Mouse (Mus musculus) CH12F3 (cell line): ENCODE data around the gene Ttll3.

ENCODE experiments used
- in situ Hi-C: fragments of 300-500 bp; cut with MboI; formaldehyde crosslinking; loops from 2 replicates; pipeline ENCODE4 v1.14.3; 2020; ENCODE audit warnings: low sequenced_read_pairs

The Ttll3 gene

GRCm38 (mm10) chr6:113444207-113444965 lies 55.3 kb downstream of the Ttll3 start:
- in situ Hi-C loops: no loop called here

DNA sequence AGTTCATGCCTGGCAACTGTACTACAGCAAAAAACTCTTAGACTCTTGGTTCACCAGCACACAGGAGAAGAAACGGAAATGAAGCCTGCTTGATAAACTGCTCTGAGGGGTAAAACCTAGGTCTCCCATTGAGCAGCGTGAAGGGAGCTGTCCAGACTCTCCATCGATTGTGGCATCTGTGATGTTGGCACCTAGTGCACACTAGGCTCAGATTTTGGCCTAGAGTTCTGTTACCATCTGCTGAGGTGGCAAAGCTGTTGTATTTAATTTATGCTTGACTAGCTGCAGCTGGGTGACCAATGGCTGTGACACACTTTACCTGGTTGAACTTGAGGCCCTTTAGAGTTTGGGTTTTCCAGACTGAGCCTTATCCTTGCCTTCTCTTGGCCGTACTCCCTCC lies 58.6 kb downstream of the Ttll3 start:
- in situ Hi-C loops: no loop called here

DNA sequence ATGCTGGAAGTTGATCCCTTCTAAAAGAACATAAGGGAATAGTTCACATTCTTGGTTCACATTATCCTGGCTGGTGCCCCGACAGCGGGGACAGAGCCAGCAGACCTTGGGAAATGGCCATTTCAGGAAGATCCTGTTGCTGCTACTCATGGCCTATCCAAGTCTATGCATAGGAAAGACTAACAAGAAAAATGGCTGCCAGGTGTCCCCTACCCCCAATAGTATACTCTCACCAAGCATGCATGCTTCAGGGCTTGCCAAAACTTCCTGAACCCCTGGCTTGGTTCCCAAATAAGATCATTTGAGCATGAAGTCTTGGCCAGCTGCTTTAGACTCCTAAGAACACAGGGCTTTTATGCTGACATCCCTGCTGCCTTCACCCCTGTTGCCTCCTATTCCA lies 62.8 kb downstream of the Ttll3 start:
- in situ Hi-C loops: no loop called here

GRCm38 (mm10) chr6:113455007-113455406 lies 65.9 kb downstream of the Ttll3 start:
- in situ Hi-C loops: no loop called here

DNA sequence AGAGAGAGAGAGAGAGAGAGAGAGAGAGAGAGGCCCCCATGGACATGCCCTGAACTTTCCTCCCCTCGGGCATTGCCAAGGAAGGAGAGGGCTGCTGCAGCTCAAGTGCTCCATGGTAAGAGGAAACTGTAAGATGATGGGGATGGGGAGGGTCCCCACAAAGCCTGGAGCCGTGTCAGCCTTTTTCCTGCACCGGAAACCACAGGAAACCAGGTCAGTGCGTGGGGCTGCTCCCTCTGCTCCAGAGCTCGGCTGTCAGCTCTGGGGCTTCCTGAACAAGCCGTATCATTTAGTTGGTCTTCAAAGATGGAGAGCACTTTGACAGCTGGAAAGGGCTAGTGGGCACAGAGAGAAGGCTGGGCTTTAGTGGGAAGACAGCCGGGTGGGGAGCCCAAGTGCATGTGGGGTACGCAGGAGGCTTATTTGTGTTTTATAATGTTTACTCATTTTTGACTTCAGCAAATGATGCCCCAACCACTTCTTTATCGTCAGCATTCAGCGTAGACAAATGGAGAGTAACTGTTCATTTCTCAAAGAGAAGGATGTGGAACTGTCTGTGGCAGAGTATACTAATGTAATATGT lies 69.0 kb downstream of the Ttll3 start, which contains the start of gene Il17re:
Il17re (plus strand) TSS at position 533 of the 583 bp plus-strand sequence.
- in situ Hi-C loops: no loop called here

- in situ Hi-C loops: no loop called here
Measured at GRCm38 (mm10) chr6:113458635-113459034, 69.6 kb downstream of the Ttll3 start.

DNA sequence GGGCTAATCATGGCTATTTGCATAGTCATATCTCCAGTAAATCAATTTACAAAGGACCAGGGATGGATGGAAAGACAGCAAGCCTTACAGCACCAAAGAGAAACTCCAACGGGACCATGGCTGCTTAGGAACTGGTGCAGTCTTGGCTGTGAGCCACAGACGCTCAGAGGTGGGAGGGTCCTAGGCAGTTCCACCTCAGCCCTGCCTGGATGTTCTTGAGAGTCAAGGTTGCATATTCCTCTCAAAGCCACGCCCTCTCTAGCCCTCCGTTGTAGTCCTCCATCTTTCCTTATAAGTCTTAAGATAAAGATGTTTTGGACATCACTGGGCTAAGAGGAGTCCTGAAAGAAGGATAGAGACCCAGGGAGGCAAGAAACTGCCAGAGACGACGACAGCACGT lies 75.0 kb downstream of the Ttll3 start:
- in situ Hi-C loops: no loop called here
